Mouse (Mus musculus) thymus, adult 2 months (tissue): Measurements from ENCODE around the gene P2rx7.

Source experiments
- CTCF ChIP-seq: fragments of 200-500 bp; IDR thresholded peaks from 2 replicates; pipeline ENCODE4 v1.5.1; 2012; ENCODE audit warnings: mild to moderate bottlenecking, control low read depth, low read length, moderate library complexity, borderline replicate concordance; ENCODE audit not compliant: control insufficient read depth, poor library complexity, insufficient read depth; ENCODE audit errors: extremely low read depth
- POLR2A ChIP-seq: fragments of 200-500 bp; IDR thresholded peaks from 2 replicates; pipeline ENCODE4 v1.6.1; 2012; ENCODE audit warnings: mild to moderate bottlenecking, low read length, control low read depth, moderate library complexity; ENCODE audit not compliant: control insufficient read depth, poor library complexity, insufficient read depth; ENCODE audit errors: extremely low read depth

DNA sequence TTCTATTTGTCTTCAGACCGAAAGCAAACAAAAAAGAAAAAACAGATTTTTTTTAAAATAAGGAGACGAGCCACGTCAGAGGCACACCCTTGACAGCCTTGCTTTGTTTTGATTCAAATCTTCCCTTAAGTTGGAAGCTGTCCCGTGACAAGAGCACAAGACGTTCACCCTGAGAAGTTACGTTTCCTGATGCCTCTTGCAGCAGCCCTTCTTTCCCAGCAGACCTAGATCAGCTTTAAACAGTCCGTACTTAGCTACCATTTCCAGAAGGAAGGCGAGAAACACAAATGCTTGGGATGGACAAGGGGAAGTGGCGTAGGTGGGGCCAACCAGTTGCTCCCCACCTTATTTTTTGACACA is 55.0 kb downstream of the P2rx7 start:
- no peak for TF ChIP-seq CTCF
- no peak for TF ChIP-seq POLR2A
